Mouse (Mus musculus) myocyte (in vitro differentiated cells): ENCODE data around the gene Bbs9. TPM values are rescaled to one million over a fixed set of nuclear protein-coding genes. Genes with fewer than 3 reads are reported as not detected.
A peak's percentile ranks its signal among the peaks of the same experiment; 100 is the strongest.

Source experiments
- H3K27me3 ChIP-seq: one replicate; pipeline ENCODE4 v1.6.1; 2011; ENCODE audit not compliant: control insufficient read depth, insufficient read depth, insufficient read length
- H3K36me3 ChIP-seq: one replicate; pipeline ENCODE4 v1.6.1; 2011; ENCODE audit not compliant: control insufficient read depth, insufficient read depth
- H3K4me2 ChIP-seq: one replicate; pipeline ENCODE4 v1.6.1; 2011; ENCODE audit warnings: low read depth, control low read depth
- H3K4me3 ChIP-seq: one replicate; pipeline ENCODE4 v1.5.1; 2011; ENCODE audit warnings: mild to moderate bottlenecking, control low read depth, moderate library complexity
- H3K79me2 ChIP-seq: one replicate; pipeline ENCODE4 v1.6.1; 2011; ENCODE audit not compliant: control insufficient read depth, insufficient read depth
- H3ac ChIP-seq: one replicate; pipeline ENCODE4 v1.6.1; 2011; ENCODE audit not compliant: control insufficient read depth, insufficient read length
- CEBPB ChIP-seq: IDR thresholded peaks from 2 replicates; pipeline ENCODE4 v1.6.1; 2011; ENCODE audit warnings: mild to moderate bottlenecking, moderate library complexity; ENCODE audit not compliant: poor library complexity, insufficient read depth, severe bottlenecking
- E2F4 ChIP-seq: IDR thresholded peaks from one replicate; pipeline ENCODE4 v1.6.1; 2011; ENCODE audit warnings: mild to moderate bottlenecking, control low read depth, moderate library complexity; ENCODE audit not compliant: insufficient read depth
- MAX ChIP-seq: IDR thresholded peaks from one replicate; pipeline ENCODE4 v1.6.1; 2011; ENCODE audit warnings: low read depth, mild to moderate bottlenecking, control low read depth
- MYOD1 ChIP-seq, 3 experiments: IDR thresholded peaks; one replicate each; pipeline ENCODE4 v1.6.1; 2011; ENCODE audit warnings: control low read depth in 2 of 3, low read depth in 2 of 3, mild to moderate bottlenecking in 2 of 3, moderate library complexity in 1 of 3; ENCODE audit not compliant: insufficient read length in 2 of 3, control insufficient read depth in 1 of 3
- MYOG ChIP-seq, 3 experiments: IDR thresholded peaks; one replicate each; pipeline ENCODE4 v1.6.1; 2011; ENCODE audit warnings: control low read depth in 2 of 3, low read depth in 2 of 3, mild to moderate bottlenecking in 2 of 3; ENCODE audit not compliant: insufficient read length in 2 of 3, control insufficient read depth in 1 of 3, insufficient read depth in 1 of 3
- POLR2A ChIP-seq: IDR thresholded peaks from one replicate; pipeline ENCODE4 v1.6.1; 2011; ENCODE audit warnings: low read depth, mild to moderate bottlenecking, control low read depth, moderate library complexity; ENCODE audit not compliant: insufficient read length
- POLR2AphosphoS2 ChIP-seq: IDR thresholded peaks from one replicate; pipeline ENCODE4 v1.6.1; 2011; ENCODE audit warnings: low read depth, control low read depth; ENCODE audit not compliant: insufficient read length
- REST ChIP-seq: IDR thresholded peaks from one replicate; pipeline ENCODE4 v1.6.1; 2011; ENCODE audit warnings: mild to moderate bottlenecking, control low read depth, moderate library complexity; ENCODE audit not compliant: insufficient read depth, insufficient read length
- SRF ChIP-seq: IDR thresholded peaks from one replicate; pipeline ENCODE4 v1.6.1; 2011; ENCODE audit warnings: low read depth; ENCODE audit not compliant: control insufficient read depth, insufficient read length
- TCF12 ChIP-seq: IDR thresholded peaks from one replicate; pipeline ENCODE4 v1.6.1; 2011; ENCODE audit warnings: mild to moderate bottlenecking, control low read depth; ENCODE audit not compliant: poor library complexity, insufficient read depth, severe bottlenecking
- TCF3 ChIP-seq: IDR thresholded peaks from one replicate; pipeline ENCODE4 v1.6.1; 2011; ENCODE audit warnings: low read depth, control low read depth; ENCODE audit not compliant: insufficient read length
- USF1 ChIP-seq: IDR thresholded peaks from one replicate; pipeline ENCODE4 v1.6.1; 2011; ENCODE audit warnings: low read depth, mild to moderate bottlenecking, control low read depth, moderate library complexity
- polyA plus RNA-seq: library from polyadenylated mRNA; unstranded; fragments of >200 nt; fragmentation: generic; extraction: Trizol; gene quantifications from one replicate; pipeline ENCODE4 v1.2.1, GENCODE M21; 2012; ENCODE audit warnings: missing spikeins

Gene Bbs9
- polyA plus RNA-seq, 1 experiment: 3.6 TPM

DNA sequence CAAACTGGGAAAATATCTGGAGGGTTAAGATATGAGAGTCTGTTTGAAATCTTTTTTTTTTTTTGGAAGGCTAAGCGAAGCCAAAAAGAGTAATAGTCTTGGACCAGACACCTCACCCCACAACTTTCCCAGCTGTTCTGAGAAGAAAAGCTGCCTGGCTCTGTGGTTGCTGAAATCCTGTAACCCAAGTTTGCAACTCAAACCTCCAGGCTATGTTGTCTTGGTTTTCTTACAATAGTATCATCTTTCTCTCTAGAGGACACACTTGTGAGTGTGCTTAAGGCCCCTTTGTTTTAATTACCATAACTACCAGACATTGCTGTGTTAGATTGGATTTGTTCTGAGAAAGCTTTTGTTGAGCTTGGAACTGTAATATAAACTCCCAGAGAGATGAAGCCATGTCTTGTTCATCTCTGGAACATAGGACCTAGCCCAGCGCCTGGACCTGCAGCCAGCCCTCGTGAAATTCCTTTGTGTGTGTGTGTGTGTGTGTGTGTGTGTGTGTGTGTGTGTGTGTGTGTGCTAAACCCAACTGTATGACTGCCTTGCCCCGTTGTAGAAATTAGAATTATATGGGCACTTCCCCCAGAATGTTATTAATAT is 290.2 kb downstream of the Bbs9 start:
- H3K4me3 ChIP-seq: no peak overlapping the region
- no peaks in the 10 kb centered on the region for H3K79me2 ChIP-seq
- H3K27me3 ChIP-seq: no peaks in the 10 kb centered on the region
- H3K36me3 ChIP-seq: no peaks in the 10 kb centered on the region
- peak overlapping the region; percentile 51 for H3K4me2 ChIP-seq
- no peak for TF ChIP-seq USF1
- peak in 1 of 3 experiments; percentile 77 for TF ChIP-seq MYOG (IDR thresholded peaks at IDR 0.05; ENCODE audit: control insufficient read depth in 1 of 3, insufficient read depth in 1 of 3, insufficient read length in 2 of 3, low read depth in 2 of 3)
- peak; percentile 41 for TF ChIP-seq TCF12
- no peak for TF ChIP-seq MAX
- TF ChIP-seq POLR2AphosphoS2: no peak
- peak; percentile 49 to 69 (median 58) for TF ChIP-seq MYOD1 (IDR thresholded peaks at IDR 0.05; ENCODE audit: control insufficient read depth in 1 of 3, insufficient read length in 2 of 3, low read depth in 2 of 3)
- no peak for TF ChIP-seq REST
- peak; percentile 20; the same call in 1 of the 2 replicates for TF ChIP-seq CEBPB
- H3ac ChIP-seq: no peak overlapping the region

DNA sequence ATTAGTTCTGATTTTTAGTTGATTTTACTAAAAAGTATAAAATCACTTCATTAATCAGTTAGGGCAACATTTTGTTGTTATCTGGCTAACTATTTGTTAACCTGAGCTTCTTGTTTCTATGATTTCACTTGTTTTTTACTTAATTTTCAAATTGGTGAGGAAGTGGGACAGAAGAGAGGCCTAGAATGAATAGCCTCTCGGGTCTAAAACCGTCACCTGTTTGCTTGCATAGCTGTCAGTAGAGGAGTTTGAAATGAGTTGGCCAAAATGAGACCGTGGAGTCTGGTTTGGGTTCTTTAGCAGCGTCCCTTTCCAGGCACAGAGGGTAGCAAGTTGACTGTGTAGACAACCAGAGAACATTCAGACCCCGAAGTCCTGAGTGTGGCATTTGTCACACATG is 291.6 kb downstream of the Bbs9 start:
- no peak for TF ChIP-seq E2F4
- no peak for TF ChIP-seq MAX
- TF ChIP-seq SRF: no peak
- no peak for TF ChIP-seq TCF3
- no peak for TF ChIP-seq REST
- TF ChIP-seq POLR2AphosphoS2: no peak
- no peak for TF ChIP-seq CEBPB
- TF ChIP-seq MYOG (IDR thresholded peaks at IDR 0.05; ENCODE audit: control insufficient read depth in 1 of 3, insufficient read depth in 1 of 3, insufficient read length in 2 of 3, low read depth in 2 of 3): no peak
- no peak for TF ChIP-seq POLR2A
- no peak for TF ChIP-seq MYOD1 (IDR thresholded peaks at IDR 0.05; ENCODE audit: control insufficient read depth in 1 of 3, insufficient read length in 2 of 3, low read depth in 2 of 3)
- TF ChIP-seq USF1: no peak
- Histone ChIP-seq H3K27me3 (no peaks in the 10 kb centered on the region), H3K79me2 (no peaks in the 10 kb centered on the region)

DNA sequence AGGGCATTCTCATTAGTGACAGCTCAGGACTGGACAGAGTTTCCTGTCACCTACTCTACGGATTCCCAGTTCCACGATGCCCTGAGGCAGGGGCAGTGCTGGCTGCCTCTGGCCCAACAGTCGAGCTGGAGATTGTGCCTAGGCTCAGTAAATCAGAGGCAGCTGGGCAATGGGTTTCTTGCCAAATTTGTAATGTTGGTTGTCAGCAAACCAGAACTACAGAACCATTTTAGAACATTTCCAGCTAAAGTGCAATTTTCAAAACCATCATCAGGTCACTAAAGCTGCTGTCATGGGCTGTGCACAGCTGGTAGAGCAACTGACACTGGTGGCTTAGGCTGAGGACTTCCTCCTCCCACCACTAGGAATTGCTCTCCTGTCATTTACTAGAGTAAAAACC is 292.3 kb downstream of the Bbs9 start:
- H3K4me2 ChIP-seq: no peak overlapping the region

More for the DNA sequence above, 291.6 kb downstream of the Bbs9 start:
- no peaks in the 10 kb centered on the region for H3K36me3 ChIP-seq
- H3K4me2 ChIP-seq: no peak overlapping the region
- no peak overlapping the region for H3K4me3 ChIP-seq
- no peak overlapping the region for H3ac ChIP-seq

DNA sequence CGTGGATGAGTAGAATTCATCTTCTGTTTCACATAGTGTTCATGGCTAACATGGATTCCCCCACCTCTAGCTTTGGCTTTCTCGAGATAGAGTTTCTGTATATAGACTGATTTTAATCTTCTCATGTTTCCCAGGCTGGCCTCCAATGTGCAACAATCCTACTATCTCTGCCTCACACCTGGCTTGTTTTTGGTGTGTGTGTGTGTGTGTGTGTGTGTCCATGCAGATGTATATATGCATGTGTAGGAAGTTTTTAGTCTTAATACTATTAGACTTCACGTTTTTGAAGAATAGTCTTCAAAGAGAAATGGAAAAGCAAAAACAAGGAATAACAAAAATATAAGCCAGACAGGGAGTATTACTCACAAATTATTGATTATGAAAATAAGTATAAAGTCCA is 296.3 kb downstream of the Bbs9 start:
- TF ChIP-seq CEBPB (no peak), MAX (no peak), TCF3 (no peak), POLR2A (no peak), REST (no peak), USF1 (no peak), SRF (no peak), MYOD1 (IDR thresholded peaks at IDR 0.05; ENCODE audit: control insufficient read depth in 1 of 3, insufficient read length in 2 of 3, low read depth in 2 of 3) (no peak), MYOG (IDR thresholded peaks at IDR 0.05; ENCODE audit: control insufficient read depth in 1 of 3, insufficient read depth in 1 of 3, insufficient read length in 2 of 3, low read depth in 2 of 3) (no peak), POLR2AphosphoS2 (no peak), TCF12 (no peak), E2F4 (no peak)
- Histone ChIP-seq H3K27me3 (no peaks in the 10 kb centered on the region), H3K36me3 (no peaks in the 10 kb centered on the region), H3K4me2 (no peak overlapping the region), H3K4me3 (no peak overlapping the region), H3K79me2 (no peaks in the 10 kb centered on the region), H3ac (no peak overlapping the region)

More for the DNA sequence above, 292.3 kb downstream of the Bbs9 start:
- no peaks in the 10 kb centered on the region for H3K27me3 ChIP-seq
- H3K36me3 ChIP-seq: no peaks in the 10 kb centered on the region
- no peak for TF ChIP-seq POLR2A
- TF ChIP-seq MYOD1 (IDR thresholded peaks at IDR 0.05; ENCODE audit: control insufficient read depth in 1 of 3, insufficient read length in 2 of 3, low read depth in 2 of 3): peak in 1 of 3 experiments; percentile 30
- TF ChIP-seq SRF: no peak
- no peak for TF ChIP-seq MYOG (IDR thresholded peaks at IDR 0.05; ENCODE audit: control insufficient read depth in 1 of 3, insufficient read depth in 1 of 3, insufficient read length in 2 of 3, low read depth in 2 of 3)
- no peak for TF ChIP-seq CEBPB
- no peak overlapping the region for H3K4me3 ChIP-seq
- H3ac ChIP-seq: no peak overlapping the region
- H3K79me2 ChIP-seq: no peaks in the 10 kb centered on the region

DNA sequence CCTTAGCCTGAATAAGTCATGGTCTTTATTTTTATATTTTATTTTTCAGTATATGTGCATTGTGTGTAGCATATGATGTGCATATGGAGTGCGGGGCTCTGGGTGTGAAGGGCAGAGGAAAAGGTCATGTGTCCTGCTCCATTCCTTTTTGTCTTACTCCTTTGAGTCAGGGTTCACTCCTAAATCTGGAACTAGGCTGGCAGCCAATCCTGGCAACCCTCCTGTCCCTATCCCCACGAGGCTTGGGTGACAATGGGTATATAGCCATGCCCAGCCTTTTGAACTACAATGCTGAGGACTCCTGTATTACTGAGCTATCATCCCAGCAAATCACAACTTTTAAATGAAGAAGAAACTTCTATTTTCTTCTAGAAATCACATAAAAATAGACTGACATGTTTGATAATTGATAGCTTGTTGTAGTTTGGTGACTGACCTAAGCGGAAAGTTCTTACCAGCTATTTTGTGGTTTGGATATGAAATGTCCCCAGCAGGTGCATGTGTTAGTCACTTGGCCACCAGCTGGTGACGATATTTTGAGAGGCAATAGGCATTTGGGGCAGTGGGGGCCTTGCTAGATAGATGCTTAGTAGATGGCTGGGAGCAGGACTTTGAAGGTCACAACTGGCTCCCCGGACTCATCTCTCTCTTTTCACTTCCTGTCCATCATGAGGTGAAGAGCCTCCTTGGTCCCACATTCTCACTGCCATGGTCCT is 300.9 kb downstream of the Bbs9 start:
- peak overlapping the region; percentile 64 for H3K4me2 ChIP-seq
- no peak overlapping the region for H3K4me3 ChIP-seq
- H3K27me3 ChIP-seq: no peaks in the 10 kb centered on the region
- no peak overlapping the region for H3ac ChIP-seq
- no peaks in the 10 kb centered on the region for H3K79me2 ChIP-seq
- no peaks in the 10 kb centered on the region for H3K36me3 ChIP-seq
- TF ChIP-seq SRF (no peak), MYOD1 (IDR thresholded peaks at IDR 0.05; ENCODE audit: control insufficient read depth in 1 of 3, insufficient read length in 2 of 3, low read depth in 2 of 3) (peak; percentile 69 to 90 (median 78)), E2F4 (no peak), REST (no peak), POLR2AphosphoS2 (no peak), CEBPB (no peak), MYOG (IDR thresholded peaks at IDR 0.05; ENCODE audit: control insufficient read depth in 1 of 3, insufficient read depth in 1 of 3, insufficient read length in 2 of 3, low read depth in 2 of 3) (peak in 2 of 3 experiments; percentile 76 to 92), TCF12 (peak; percentile 81), TCF3 (peak; percentile 22)
